Mouse (Mus musculus) spleen, adult 2 months (tissue): ENCODE results near the gene Coro7.

Source experiments
- CTCF ChIP-seq: fragments of 200-500 bp; IDR thresholded peaks from 2 replicates; pipeline ENCODE4 v1.5.1; 2011; ENCODE audit warnings: mild to moderate bottlenecking, inconsistent platforms; ENCODE audit not compliant: insufficient read depth, insufficient read length, insufficient replicate concordance; ENCODE audit errors: extremely low read depth
- POLR2A ChIP-seq: fragments of 200-500 bp; IDR thresholded peaks from 2 replicates; pipeline ENCODE4 v1.6.1; 2011; ENCODE audit warnings: low read depth, low read length, inconsistent platforms

GRCm38 (mm10) chr16:4643670-4644419 is 35.7 kb downstream of the Coro7 start:
- TF ChIP-seq CTCF (no peak), POLR2A (no peak)
